Mouse (Mus musculus) CH12.LX (cell line): ENCODE data around the gene Dnah7c.
"Not testable (repeated sequence)": the region's sequence is repeated elsewhere in the genome, so short reads cannot be mapped to it uniquely, and the experiment has no call there.

Source experiments
- CTCF ChIP-seq, 2 experiments: IDR thresholded peaks in 1 of 2; conservative IDR thresholded peaks in 1 of 2; 2 replicates each; pipeline ENCODE4 v1.5.1; 2011 to 2012; ENCODE audit warnings: low read depth in 2 of 2, low read length in 2 of 2, improper control_type of control experiment in 1 of 2, inconsistent platforms in 1 of 2, mild to moderate bottlenecking in 1 of 2, moderate library complexity in 1 of 2
- JUND ChIP-seq: conservative IDR thresholded peaks from 2 replicates; pipeline ENCODE4 v1.6.1; 2011; ENCODE audit warnings: low read depth, low read length, improper control_type of control experiment
- MAFK ChIP-seq: IDR thresholded peaks from 2 replicates; pipeline ENCODE4 v1.6.1; 2011; ENCODE audit warnings: low read length, improper control_type of control experiment; ENCODE audit not compliant: insufficient replicate concordance
- NELFE ChIP-seq: IDR thresholded peaks from 2 replicates; pipeline ENCODE4 v1.6.1; 2011; ENCODE audit warnings: low read depth, low read length, improper control_type of control experiment
- POLR2A ChIP-seq: IDR thresholded peaks from 2 replicates; pipeline ENCODE4 v1.6.1; 2011; ENCODE audit warnings: low read depth, mild to moderate bottlenecking, improper control_type of control experiment, low read length
- TBP ChIP-seq: conservative IDR thresholded peaks from 2 replicates; pipeline ENCODE4 v1.6.1; 2011; ENCODE audit warnings: low read depth, low read length, improper control_type of control experiment
- TCF12 ChIP-seq: IDR thresholded peaks from 2 replicates; pipeline ENCODE4 v1.6.1; 2014; ENCODE audit warnings: low read depth, mild to moderate bottlenecking, inconsistent platforms, low read length, improper control_type of control experiment

DNA sequence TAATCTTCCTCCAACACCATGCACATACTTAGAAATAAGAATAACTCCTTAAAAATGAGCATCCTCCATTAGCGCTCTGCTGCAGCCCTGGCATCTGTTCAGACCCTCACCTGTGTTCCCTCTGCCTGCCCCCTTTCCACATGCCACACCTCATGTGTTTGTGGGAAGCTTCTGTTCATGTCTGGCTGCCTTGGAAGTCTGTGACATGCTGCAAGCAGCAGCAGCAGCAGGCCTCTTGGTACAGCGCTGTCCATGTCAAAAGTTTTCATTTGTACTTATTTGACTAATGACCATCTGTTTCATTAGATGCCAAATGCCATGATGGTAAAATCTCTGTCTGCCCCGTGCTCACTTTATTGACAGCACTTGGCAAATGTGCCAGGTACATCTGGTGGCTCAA, 101.1 kb downstream of the Dnah7c start:
- not testable (repeated sequence) for TF ChIP-seq CTCF (conservative IDR thresholded peaks at IDR 0.05 in 1 of 2, IDR thresholded peaks at IDR 0.05 in 1 of 2; ENCODE audit: low read depth in 2 of 2, low read length in 2 of 2); POLR2A; JUND; TBP; MAFK; NELFE; TCF12
